Mouse (Mus musculus) bone marrow macrophage, adult 2 months (primary cell): ENCODE data around the gene Capzb.
A peak's percentile ranks its signal among the peaks of the same experiment; 100 is the strongest.

ENCODE experiments used
- CTCF ChIP-seq: IDR thresholded peaks from 2 replicates; pipeline ENCODE4 v1.5.1; 2012; ENCODE audit warnings: low read depth, mild to moderate bottlenecking, low read length, moderate library complexity
- POLR2A ChIP-seq: IDR thresholded peaks from 2 replicates; pipeline ENCODE4 v1.6.1; 2012; ENCODE audit warnings: mild to moderate bottlenecking, low read depth, low read length, borderline replicate concordance

DNA sequence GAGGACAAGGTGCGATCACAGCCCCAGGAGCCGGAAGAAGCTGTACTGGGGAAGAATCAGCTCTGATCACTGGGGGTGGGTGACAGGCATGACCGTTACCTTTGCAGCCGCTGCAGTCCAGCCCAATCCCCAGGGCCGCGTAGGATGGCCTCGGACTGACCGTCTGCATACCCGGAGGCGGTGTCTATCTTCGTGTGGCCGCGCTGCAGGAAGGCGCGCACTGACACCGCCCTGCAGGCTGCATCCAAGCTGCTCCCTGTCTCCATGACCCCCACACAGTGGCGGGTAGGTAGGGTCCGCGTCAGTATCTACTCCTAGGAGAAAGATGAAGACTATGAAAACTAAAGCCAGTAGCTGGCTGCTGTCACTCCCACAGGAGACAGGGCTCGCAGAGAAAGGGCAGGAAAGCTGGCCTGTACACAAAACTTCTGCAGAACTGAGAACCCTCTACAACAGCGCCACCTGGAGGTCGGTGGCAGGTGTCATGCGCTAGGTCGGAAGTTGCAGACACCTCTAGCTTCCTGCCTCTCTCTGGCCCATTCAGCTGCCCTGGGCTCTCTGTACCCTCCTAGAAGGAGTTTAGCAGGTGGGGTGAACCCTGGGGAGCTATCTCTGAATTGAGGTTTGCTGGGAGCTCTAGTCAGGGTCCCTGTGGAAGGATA is 144.3 kb downstream of the Capzb start:
- TF ChIP-seq CTCF (peak; percentile 53), POLR2A (no peak)
